Mouse (Mus musculus): ENCODE measurements around the gene Mrpl42.

DNA sequence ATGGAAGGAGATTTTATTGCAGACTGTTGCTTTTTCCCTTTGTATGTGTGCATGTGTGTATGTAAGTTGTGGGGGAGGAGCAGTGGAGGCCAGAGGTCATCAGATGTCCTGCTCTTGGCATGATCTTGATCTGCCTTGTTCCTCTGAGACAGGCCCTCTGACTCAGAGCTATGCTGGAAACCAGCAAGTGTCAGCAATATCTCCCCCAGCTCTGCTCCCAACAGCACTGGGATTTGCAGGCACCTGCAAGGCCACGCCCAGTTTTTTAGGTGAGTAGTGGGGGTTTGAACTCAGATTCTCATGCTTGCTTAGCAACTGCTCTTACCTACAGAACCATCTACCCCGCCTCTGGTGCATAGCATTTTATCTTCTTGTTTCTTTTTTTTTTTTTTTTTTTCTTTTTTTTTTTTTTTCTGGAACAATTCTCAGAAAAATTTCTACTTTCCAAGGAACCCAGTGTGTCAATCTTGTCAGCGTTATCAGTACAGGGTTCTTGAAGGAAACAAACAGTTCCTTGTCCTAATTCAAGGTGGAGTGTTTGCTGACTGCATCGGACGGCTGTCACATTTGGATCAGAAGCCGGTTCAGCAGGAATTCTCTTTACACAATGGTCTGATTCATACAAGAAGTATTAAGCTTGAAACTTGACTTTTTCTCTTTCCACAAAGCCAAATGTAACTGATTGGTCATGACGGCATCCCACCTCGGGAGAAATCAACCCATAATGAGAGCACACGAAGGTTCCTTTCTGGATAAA lies 43.5 kb downstream of the Mrpl42 start:
- no peak for TF ChIP-seq CTCF (IDR thresholded peaks at IDR 0.05; ENCODE audit: low read depth, low read length)
- TF ChIP-seq GATA1 (IDR thresholded peaks at IDR 0.05; ENCODE audit: borderline replicate concordance, low read length): no peak
